Mouse (Mus musculus): Measurements from ENCODE around the gene Mrps5. TPM values are rescaled to one million over a fixed set of nuclear protein-coding genes. Genes with fewer than 3 reads are reported as not detected.

Mrps5 gene
- polyA plus RNA-seq, 1 experiment, result 68.3 TPM

Other genes with a start within 250 kb of the Mrps5 start
- not detected in 2 replicates for gene Astl, start 248.6 kb upstream of the Mrps5 start, polyA plus RNA-seq (2012; rRNA removed)
- 0.03 and 0.09 TPM in 2 replicates for gene Adra2b, start 224.0 kb upstream of the Mrps5 start, polyA plus RNA-seq (2012; rRNA removed)
- gene Gpat2, start 162.0 kb upstream of the Mrps5 start, polyA plus RNA-seq (2012; rRNA removed), result 0.24 and 0.32 TPM in 2 replicates
- gene Fahd2a, start 142.7 kb upstream of the Mrps5 start, polyA plus RNA-seq (2012; rRNA removed), result 30.4 and 41.2 TPM in 2 replicates
- 4.2 and 4.8 TPM in 2 replicates for gene Kcnip3, start 65.1 kb upstream of the Mrps5 start, polyA plus RNA-seq (2012; rRNA removed)
- 112 and 118 TPM in 2 replicates for gene Prom2, start 45.8 kb upstream of the Mrps5 start, polyA plus RNA-seq (2012; rRNA removed)
- gene Zfp661, start 128 bp upstream of the Mrps5 start, polyA plus RNA-seq (2012; rRNA removed), result 5.5 and 5.9 TPM in 2 replicates
- gene Mal, start 69.5 kb downstream of the Mrps5 start, polyA plus RNA-seq (2012; rRNA removed), result 113 and 133 TPM in 2 replicates
- gene Mall, start 142.7 kb downstream of the Mrps5 start, polyA plus RNA-seq (2012; rRNA removed), result 5.3 and 5.4 TPM in 2 replicates
- gene Nphp1, start 201.7 kb downstream of the Mrps5 start, polyA plus RNA-seq (2012; rRNA removed), result 21.5 and 22.6 TPM in 2 replicates
- 85.9 and 98.5 TPM in 2 replicates for gene Mtln, start 205.3 kb downstream of the Mrps5 start, polyA plus RNA-seq (2012; rRNA removed)
- gene Bub1, start 244.6 kb downstream of the Mrps5 start, polyA plus RNA-seq (2012; rRNA removed), result 0.74 and 0.83 TPM in 2 replicates